Mouse (Mus musculus): ENCODE data around the gene Praf2.

GRCm38 (mm10) chrX:7725841-7726240 is 2.4 kb upstream of the Praf2 start:
- TF ChIP-seq CTCF (IDR thresholded peaks at IDR 0.05; ENCODE audit: low read depth) (no peak), EP300 (IDR thresholded peaks at IDR 0.05; ENCODE audit: low read depth) (no peak)

Data from liver, postnatal 0 days (tissue).